Mouse (Mus musculus): ENCODE data around the gene Polg2. TPM values are rescaled to one million over a fixed set of nuclear protein-coding genes. Genes with fewer than 3 reads are reported as not detected.
"Not testable (repeated sequence)": the region's sequence is repeated elsewhere in the genome, so short reads cannot be mapped to it uniquely, and the experiment has no call there.

Polg2 gene
- polyA plus RNA-seq, 1 experiment: 5.6 TPM

GRCm38 (mm10) chr11:106767516-106767915, 11.8 kb downstream of the Polg2 start:
- no peak for DNase-seq (ENCODE audit: low read depth, low spot score)
- WGBS: 97% methylated on average over 4 of the region's 4 CpGs

GRCm38 (mm10) chr11:106766611-106767162, 12.7 kb downstream of the Polg2 start:
- WGBS: 91% methylated on average over 4 of the region's 4 CpGs

GRCm38 (mm10) chr11:106762800-106763185, 16.5 kb downstream of the Polg2 start:
- DNase-seq (ENCODE audit: low read depth, low spot score): no peak
- 78% methylated on average over 9 of the region's 9 CpGs for WGBS

More at GRCm38 (mm10) chr11:106766611-106767162, 12.7 kb downstream of the Polg2 start:
- no peak for DNase-seq (ENCODE audit: low read depth, low spot score)

GRCm38 (mm10) chr11:106762139-106762799, 17.1 kb downstream of the Polg2 start:
- WGBS: 58% methylated on average over 5 of the region's 5 CpGs
- no peak for DNase-seq (ENCODE audit: low read depth, low spot score)

- DNase-seq (ENCODE audit: low read depth, low spot score): no peak
- WGBS: 88% methylated on average over 5 of the region's 5 CpGs
These were observed 18.8 kb downstream of the Polg2 start for GRCm38 (mm10) chr11:106760511-106760910.

GRCm38 (mm10) chr11:106759028-106759427, 20.3 kb downstream of the Polg2 start:
- DNase-seq (ENCODE audit: low read depth, low spot score): no peak
- 91% methylated on average over 3 of the region's 3 CpGs for WGBS

DNA sequence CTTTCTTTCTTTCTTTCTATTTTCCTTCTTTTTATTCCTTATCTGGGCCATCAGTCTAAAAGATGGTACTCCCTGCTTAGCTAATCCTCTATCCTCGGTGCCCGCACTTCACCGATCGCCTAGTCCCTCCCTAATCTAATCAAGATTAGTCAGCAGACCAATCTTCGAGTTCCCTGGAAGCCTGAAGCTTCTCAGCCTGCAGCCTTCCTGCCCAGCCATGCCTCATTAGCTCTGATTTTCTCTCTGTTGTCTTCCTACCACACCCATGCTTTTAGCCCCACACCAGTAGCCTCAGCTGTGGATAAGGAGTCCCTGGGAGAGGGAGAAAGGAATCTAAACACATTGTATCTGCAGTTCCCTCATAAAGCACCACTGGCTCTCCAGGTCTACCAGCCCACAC, 23.8 kb downstream of the Polg2 start:
- 73% methylated on average over 5 of the region's 5 CpGs for WGBS
- DNase-seq (ENCODE audit: low read depth, low spot score): no peak

GRCm38 (mm10) chr11:106753314-106753713, 26.0 kb downstream of the Polg2 start:
- no peak for DNase-seq (ENCODE audit: low read depth, low spot score)
- 43% methylated on average over 6 of the region's 6 CpGs for WGBS

DNA sequence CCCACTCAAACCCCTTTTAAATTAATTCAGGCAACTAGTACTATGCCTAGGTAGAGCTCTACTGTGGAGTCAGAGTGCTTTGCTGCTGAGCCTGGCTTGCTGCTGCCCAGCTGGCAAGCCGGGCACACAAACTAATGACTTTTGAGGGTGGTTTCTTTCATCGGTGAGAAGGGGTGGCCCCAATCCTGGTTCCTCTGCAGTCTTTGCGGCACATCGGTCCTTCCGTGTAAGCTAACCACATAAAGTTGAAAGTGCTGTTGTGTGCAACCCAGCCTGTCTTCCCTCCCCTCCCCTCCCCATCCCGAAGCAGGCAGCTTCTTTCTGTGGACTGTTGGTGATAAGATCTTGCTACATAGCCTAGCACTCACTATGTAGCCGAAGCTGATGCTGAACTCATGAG, 27.2 kb downstream of the Polg2 start:
- WGBS: 54% methylated on average over 7 of the region's 7 CpGs
- no peak for DNase-seq (ENCODE audit: low read depth, low spot score)

DNA sequence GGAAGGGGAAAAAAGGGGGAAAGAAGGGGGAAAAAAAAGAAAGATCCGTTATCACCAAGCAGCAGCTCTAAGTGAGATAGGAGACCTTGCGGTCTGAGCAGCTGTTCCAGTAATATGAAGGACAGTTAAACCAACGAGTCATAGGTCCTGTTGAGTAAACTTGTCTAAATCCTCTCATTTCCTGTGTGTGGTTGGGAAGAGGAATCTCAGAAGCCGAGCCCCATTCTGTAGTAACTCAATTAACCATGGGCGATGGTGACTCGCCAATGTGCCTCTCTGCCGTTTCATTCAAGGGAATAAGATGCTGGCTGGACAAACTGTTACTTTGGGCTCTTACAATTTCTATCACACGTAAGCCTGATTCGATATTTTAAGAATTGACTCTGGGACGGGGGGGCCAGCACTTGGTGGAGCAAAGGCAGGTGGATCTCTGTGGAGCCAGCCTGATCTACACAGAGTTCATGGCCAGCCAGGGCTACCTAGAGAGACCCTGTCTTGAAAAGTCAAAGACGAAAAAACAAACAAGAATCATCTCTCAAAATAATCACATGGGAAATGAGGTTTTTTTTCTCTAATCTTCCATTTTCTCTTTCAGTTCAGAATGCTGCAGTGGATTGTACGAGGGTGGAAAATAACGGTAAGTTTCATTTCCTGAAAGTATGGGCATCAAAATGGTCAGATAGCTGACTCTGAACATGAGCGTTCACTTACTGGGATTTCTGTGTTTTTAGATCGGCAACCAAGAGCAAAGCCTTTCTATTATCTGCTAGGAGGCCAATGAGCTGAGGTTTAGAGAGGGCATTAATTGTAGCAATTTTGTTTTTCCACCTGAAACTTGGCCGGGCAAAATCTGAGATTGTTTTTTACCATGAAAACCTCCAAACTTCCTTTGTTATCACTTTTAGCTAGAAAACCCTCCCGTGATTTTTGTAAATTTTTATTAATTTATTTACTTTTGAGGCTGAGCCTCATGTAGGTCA, 28.0 kb downstream of the Polg2 start, which contains the start of gene Milr1:
TSS of gene Milr1 (plus strand) at position 188 of the 980 bp plus-strand sequence.
- 69% methylated on average over 17 of the region's 17 CpGs for WGBS
- no peak for DNase-seq (ENCODE audit: low read depth, low spot score)

DNA sequence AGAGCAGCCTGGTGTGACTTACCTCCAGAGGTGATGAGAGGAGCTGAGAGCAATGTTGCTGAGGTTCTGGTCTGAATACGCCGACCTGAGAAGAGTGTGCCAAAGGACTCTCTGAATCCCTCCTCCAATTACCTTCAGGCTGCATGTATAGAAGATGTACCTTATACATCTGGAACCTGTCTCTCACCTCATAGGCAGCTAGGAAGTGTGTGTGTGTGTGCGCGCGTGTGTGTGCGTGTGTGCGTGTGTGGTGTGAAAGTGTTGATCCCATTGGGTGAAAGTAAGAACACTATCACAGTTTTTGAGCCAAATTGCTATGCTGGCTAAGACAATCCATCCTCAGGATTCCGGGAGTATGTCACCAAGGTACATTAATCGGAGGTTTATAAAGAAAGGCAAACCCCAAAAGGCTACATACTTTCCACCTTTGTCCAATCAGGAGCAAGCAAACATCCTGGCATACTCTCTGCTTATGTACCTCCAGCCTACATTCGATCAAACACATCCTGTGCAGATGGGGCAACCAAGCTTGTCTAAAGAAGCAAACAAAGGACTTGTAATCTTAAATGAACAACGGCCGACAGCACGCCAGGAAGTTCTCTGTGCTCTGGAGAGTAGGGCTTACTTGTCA, 29.1 kb downstream of the Polg2 start, which contains the start of gene Pecam1:
TSS of gene Pecam1 (minus strand) at position 508 of the 631 bp plus-strand sequence.
- DNase-seq (ENCODE audit: low read depth, low spot score): no peak
- 70% methylated on average over 13 of the region's 13 CpGs for WGBS

- WGBS: 89% methylated on average over 7 of the region's 7 CpGs
- not testable (repeated sequence) for DNase-seq (ENCODE audit: low read depth, low spot score)
These were observed 29.7 kb downstream of the Polg2 start for GRCm38 (mm10) chr11:106749557-106750120.

DNA sequence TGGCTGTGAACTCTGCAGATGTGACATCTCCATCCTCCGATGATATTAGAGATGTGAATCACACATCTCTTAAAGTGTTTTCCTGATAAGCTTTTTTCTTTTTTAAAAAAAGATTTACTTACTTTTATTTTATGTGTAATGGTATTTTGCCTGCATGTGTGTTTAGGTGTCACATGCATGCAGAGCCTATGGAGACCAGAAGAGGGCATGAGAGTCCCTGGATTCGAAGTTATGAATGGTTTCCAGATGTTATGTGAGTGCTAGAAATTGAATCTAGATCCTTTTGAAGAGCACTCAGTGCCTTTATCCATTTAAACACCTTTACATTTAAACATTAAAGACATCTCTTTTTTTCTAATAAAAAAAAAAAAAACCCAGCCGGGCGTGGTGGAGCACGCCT, 34.4 kb downstream of the Polg2 start:
- 90% methylated on average over 5 of the region's 5 CpGs for WGBS
- no peak for DNase-seq (ENCODE audit: low read depth, low spot score)

DNA sequence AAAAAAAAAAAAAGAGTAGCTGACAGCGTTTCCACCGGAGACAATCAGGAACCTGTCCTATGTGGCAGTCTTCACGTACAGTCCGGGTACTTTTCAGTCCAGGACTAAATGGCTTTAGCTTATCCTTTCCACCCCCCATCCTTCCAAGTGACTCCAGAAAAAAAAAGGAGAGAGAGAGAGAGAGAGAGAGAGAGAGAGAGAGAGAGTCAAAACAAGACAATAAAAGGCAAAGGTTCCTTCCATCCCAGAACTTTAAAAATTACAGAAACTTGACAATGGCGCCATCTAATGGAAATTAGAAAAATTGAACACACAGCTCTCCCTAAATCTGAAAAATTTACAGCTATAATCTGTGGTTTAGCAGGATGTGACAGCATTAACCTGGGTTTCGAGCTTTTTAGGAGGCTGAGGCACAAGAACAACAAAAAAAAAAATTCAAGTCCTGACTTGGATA, 36.9 kb downstream of the Polg2 start:
- 54% methylated on average over 6 of the region's 6 CpGs for WGBS
- no peak for DNase-seq (ENCODE audit: low read depth, low spot score)

DNA sequence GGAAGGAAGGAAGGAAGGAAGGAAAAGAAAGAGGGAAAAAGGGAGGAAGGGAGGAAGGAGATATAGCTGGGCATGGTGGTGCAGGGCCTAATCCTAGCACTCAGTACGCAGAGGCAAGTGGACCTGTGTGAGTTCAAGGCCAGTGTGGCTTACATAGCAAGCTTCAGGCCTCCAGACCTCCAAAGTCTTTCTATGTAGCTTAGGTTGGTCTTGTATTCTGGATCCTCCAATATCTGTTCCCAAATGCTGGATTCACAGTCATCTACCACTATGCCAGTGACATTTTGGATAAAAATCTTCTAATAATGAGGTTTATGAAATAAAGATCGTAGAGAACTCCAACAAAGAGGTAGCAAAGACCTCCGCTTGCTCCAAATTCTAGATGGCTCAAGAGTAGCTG, 37.5 kb downstream of the Polg2 start:
- no peak for DNase-seq (ENCODE audit: low read depth, low spot score)
- WGBS: 92% methylated on average over 3 of the region's 3 CpGs

- 71% methylated on average over 6 of the region's 6 CpGs for WGBS
- DNase-seq (ENCODE audit: low read depth, low spot score): no peak
These were observed 38.1 kb downstream of the Polg2 start for GRCm38 (mm10) chr11:106741232-106741631.

DNA sequence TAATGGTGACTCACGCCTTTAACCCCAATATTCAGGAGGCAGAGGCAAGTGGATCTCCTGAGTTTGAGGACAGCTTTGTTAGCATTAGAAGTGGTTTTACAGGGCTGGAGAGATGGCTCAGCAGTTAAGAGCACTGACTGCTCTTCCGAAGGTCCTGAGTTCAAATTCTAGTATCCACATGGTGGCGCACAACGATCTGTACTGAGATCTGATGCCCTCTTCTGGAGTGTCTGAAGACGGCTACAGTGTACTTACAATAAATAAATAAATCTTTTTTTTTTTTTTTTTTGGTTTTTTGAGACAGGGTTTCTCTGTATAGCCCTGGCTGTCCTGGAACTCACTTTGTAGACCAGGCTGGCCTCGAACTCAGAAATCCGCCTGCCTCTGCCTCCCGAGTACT, 38.6 kb downstream of the Polg2 start:
- 90% methylated on average over 5 of the region's 8 CpGs for WGBS

GRCm38 (mm10) chr11:106739116-106739515, 40.2 kb downstream of the Polg2 start:
- DNase-seq (ENCODE audit: low read depth, low spot score): no peak
- 95% methylated on average over 2 of the region's 2 CpGs for WGBS

More for the DNA sequence above, 38.6 kb downstream of the Polg2 start:
- not testable (repeated sequence) for DNase-seq (ENCODE audit: low read depth, low spot score)

- WGBS: 68% methylated on average over 12 of the region's 12 CpGs
- DNase-seq (ENCODE audit: low read depth, low spot score): no peak
These were observed 42.1 kb downstream of the Polg2 start for GRCm38 (mm10) chr11:106737178-106737621.
